Mouse (Mus musculus): ENCODE data around the gene Gm26620.

Gm26620 gene

GRCm38 (mm10) chr1:170884978-170885561 is at the start of gene Gm26620, which contains the start of gene Dusp12:
TSS of gene Gm26620 (plus strand) at chr1:170885065.
TSS of gene Dusp12 (minus strand) at chr1:170885540.
- DNase-seq (ENCODE audit: low read depth, low spot score): no peak

GRCm38 (mm10) chr1:170839685-170840084 is 45.2 kb upstream of the Gm26620 start:
- no peak for DNase-seq (ENCODE audit: low read depth, low spot score)

GRCm38 (mm10) chr1:170844380-170844779 is 40.5 kb upstream of the Gm26620 start:
- no peak for DNase-seq (ENCODE audit: low read depth, low spot score)

GRCm38 (mm10) chr1:170845448-170846307 is 39.2 kb upstream of the Gm26620 start:
- peak; percentile 74 for DNase-seq (ENCODE audit: low read depth, low spot score)

GRCm38 (mm10) chr1:170850007-170850406 is 34.9 kb upstream of the Gm26620 start:
- no peak for DNase-seq (ENCODE audit: low read depth, low spot score)

- DNase-seq (ENCODE audit: low read depth, low spot score): no peak
Measured at GRCm38 (mm10) chr1:170850637-170851624, 33.9 kb upstream of the Gm26620 start.

GRCm38 (mm10) chr1:170853604-170854003 is 31.3 kb upstream of the Gm26620 start:
- no peak for DNase-seq (ENCODE audit: low read depth, low spot score)

GRCm38 (mm10) chr1:170855056-170855760 is 29.7 kb upstream of the Gm26620 start:
- DNase-seq (ENCODE audit: low read depth, low spot score): no peak

- no peak for DNase-seq (ENCODE audit: low read depth, low spot score)
Measured at GRCm38 (mm10) chr1:170857369-170857768, 27.5 kb upstream of the Gm26620 start.

GRCm38 (mm10) chr1:170858872-170859271 is 26.0 kb upstream of the Gm26620 start:
- no peak for DNase-seq (ENCODE audit: low read depth, low spot score)

- DNase-seq (ENCODE audit: low read depth, low spot score): no peak
Measured at GRCm38 (mm10) chr1:170861671-170862434, 23.0 kb upstream of the Gm26620 start.

GRCm38 (mm10) chr1:170862435-170862717 is 22.5 kb upstream of the Gm26620 start:
- no peak for DNase-seq (ENCODE audit: low read depth, low spot score)

- no peak for DNase-seq (ENCODE audit: low read depth, low spot score)
Measured at GRCm38 (mm10) chr1:170863033-170863432, 21.8 kb upstream of the Gm26620 start.

- no peak for DNase-seq (ENCODE audit: low read depth, low spot score)
Measured at GRCm38 (mm10) chr1:170864234-170864633, 20.6 kb upstream of the Gm26620 start.

- DNase-seq (ENCODE audit: low read depth, low spot score): no peak
Measured at GRCm38 (mm10) chr1:170864754-170865153, 20.1 kb upstream of the Gm26620 start.

GRCm38 (mm10) chr1:170865406-170865805 is 19.5 kb upstream of the Gm26620 start:
- DNase-seq (ENCODE audit: low read depth, low spot score): no peak

GRCm38 (mm10) chr1:170866992-170867690 is 17.7 kb upstream of the Gm26620 start:
- DNase-seq (ENCODE audit: low read depth, low spot score): peak; percentile 38

GRCm38 (mm10) chr1:170867691-170868105 is 17.2 kb upstream of the Gm26620 start, which contains the start of gene Atf6:
TSS of gene Atf6 (minus strand) at chr1:170867771.
- peak; percentile 88 for DNase-seq (ENCODE audit: low read depth, low spot score)

GRCm38 (mm10) chr1:170868107-170868904 is 16.6 kb upstream of the Gm26620 start:
- DNase-seq (ENCODE audit: low read depth, low spot score): peak; percentile 68
